Mouse (Mus musculus) hindbrain, embryonic 11.5 days (tissue): ENCODE results near the gene Slc4a1ap. TPM values are rescaled to one million over a fixed set of nuclear protein-coding genes. Genes with fewer than 3 reads are reported as not detected.
"Not testable (repeated sequence)": the region's sequence is repeated elsewhere in the genome, so short reads cannot be mapped to it uniquely, and the experiment has no call there.

Source experiments
- ATAC-seq: fragments of 200-750 bp; cut with Nextera tagmentation; 2 replicates; pipeline ENCODE4 v1.8.0; 2017; ENCODE audit warnings: mild to moderate bottlenecking, moderate TSS enrichment, moderate library complexity; ENCODE audit not compliant: low FRiP score
- DNase-seq: peaks from one replicate; pipeline ENCODE4 v3.0.0-alpha.2; 2015; ENCODE audit warnings: low spot score
- H3K27ac ChIP-seq: fragments of 300-500 bp; sonication (generic); 2 replicates; pipeline ENCODE4 v1.5.1; 2014; ENCODE audit warnings: mild to moderate bottlenecking, low read depth, low read length
- H3K27me3 ChIP-seq: fragments of 300-500 bp; sonication (generic); 2 replicates; pipeline ENCODE4 v1.6.1; 2014; ENCODE audit warnings: mild to moderate bottlenecking, low read length, moderate library complexity, mixed read lengths; ENCODE audit not compliant: control insufficient read depth, insufficient read depth
- H3K36me3 ChIP-seq: fragments of 300-500 bp; sonication (generic); 2 replicates; pipeline ENCODE4 v1.6.1; 2014; ENCODE audit warnings: mild to moderate bottlenecking, low read length, moderate library complexity, mixed read lengths; ENCODE audit not compliant: control insufficient read depth, insufficient read depth
- H3K4me1 ChIP-seq: fragments of 300-500 bp; sonication (generic); replicated peaks from 2 replicates; pipeline ENCODE4 v1.6.1; 2014; ENCODE audit warnings: low read length, mixed read lengths; ENCODE audit not compliant: control insufficient read depth, insufficient read depth
- H3K4me2 ChIP-seq: fragments of 300-500 bp; sonication (generic); replicated peaks from 2 replicates; pipeline ENCODE4 v1.6.1; 2014; ENCODE audit warnings: mild to moderate bottlenecking, low read depth, low read length
- H3K4me3 ChIP-seq: fragments of 300-500 bp; sonication (generic); 2 replicates; pipeline ENCODE4 v1.5.1; 2014; ENCODE audit warnings: low read depth, low read length
- H3K9ac ChIP-seq: fragments of 300-500 bp; sonication (generic); 2 replicates; pipeline ENCODE4 v1.6.1; 2014; ENCODE audit warnings: low read depth, low read length
- H3K9me3 ChIP-seq: fragments of 300-500 bp; sonication (generic); 2 replicates; pipeline ENCODE4 v1.6.1; 2016; ENCODE audit warnings: low read length; ENCODE audit not compliant: control insufficient read depth
- WGBS: fragments of 180-500 bp; shearing (Covaris S2); extraction: QIAGEN DNeasy Blood & Tissue Kit; methylation state at CpG from one replicate; pipeline ENCODE4 v1.1.7; 2014; 5-methylcytosine and 5-hydroxymethylcytosine counted together
- polyA plus RNA-seq: library from polyadenylated mRNA; unstranded; fragments of >200 nt; fragmentation: Nextera tagmentation; extraction: Ambion mirVana; gene quantifications from 2 replicates; pipeline ENCODE4 v1.2.1, GENCODE M21; 2014

Gene Slc4a1ap
- polyA plus RNA-seq, 1 experiment from 2014 or later, result 34.9 TPM

DNA sequence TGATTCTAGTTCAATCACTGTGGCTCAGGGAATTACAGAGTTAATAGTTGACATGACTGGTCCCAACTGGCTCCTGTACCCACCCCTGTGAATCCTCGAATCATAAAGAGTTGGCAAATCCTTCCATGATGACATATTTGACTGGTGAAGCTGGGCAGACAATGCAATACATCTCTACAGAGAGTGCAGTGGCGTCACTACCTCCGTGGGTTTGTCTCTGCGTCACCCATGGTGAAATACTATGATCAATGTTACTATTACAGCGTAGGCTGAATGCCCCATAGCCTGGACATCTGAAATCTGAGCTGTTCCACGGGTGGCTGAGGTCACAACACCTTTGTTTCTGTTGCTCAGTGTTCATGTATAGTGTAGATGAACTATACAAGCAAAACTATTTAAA is 54.5 kb downstream of the Slc4a1ap start:
- H3K36me3 ChIP-seq, result no peaks in the 10 kb centered on the region
- H3K9me3 ChIP-seq, result no peaks in the 10 kb centered on the region
- no peak overlapping the region for H3K9ac ChIP-seq
- DNase-seq (no peak), ATAC-seq (no peak)
- H3K4me3 ChIP-seq, result no peak overlapping the region
- H3K4me2 ChIP-seq, result no peak overlapping the region
- no peak overlapping the region for H3K27ac ChIP-seq
- no peaks in the 10 kb centered on the region for H3K4me1 ChIP-seq
- no peaks in the 10 kb centered on the region for H3K27me3 ChIP-seq
- WGBS, result 76% methylated on average over 6 of the region's 6 CpGs

GRCm38 (mm10) chr5:31581932-31582331 is 55.1 kb downstream of the Slc4a1ap start:
- H3K9me3 ChIP-seq, result no peaks in the 10 kb centered on the region
- H3K27me3 ChIP-seq, result no peaks in the 10 kb centered on the region
- H3K9ac ChIP-seq, result no peak overlapping the region
- H3K27ac ChIP-seq, result no peak overlapping the region
- H3K4me1 ChIP-seq, result no peaks in the 10 kb centered on the region
- H3K4me2 ChIP-seq, result no peak overlapping the region
- no peaks in the 10 kb centered on the region for H3K36me3 ChIP-seq
- no peak for DNase-seq
- 82% methylated on average over 3 of the region's 3 CpGs for WGBS
- no peak for ATAC-seq
- no peak overlapping the region for H3K4me3 ChIP-seq

- no peak overlapping the region for H3K27ac ChIP-seq
- no peaks in the 10 kb centered on the region for H3K36me3 ChIP-seq
- H3K4me3 ChIP-seq, result no peak overlapping the region
- WGBS, result 76% methylated on average over 2 of the region's 2 CpGs
- H3K27me3 ChIP-seq, result no peaks in the 10 kb centered on the region
- ATAC-seq (no peak), DNase-seq (no peak)
- H3K4me2 ChIP-seq, result no peak overlapping the region
- no peak overlapping the region for H3K9ac ChIP-seq
- H3K4me1 ChIP-seq, result no peaks in the 10 kb centered on the region
- H3K9me3 ChIP-seq, result no peaks in the 10 kb centered on the region
Observed at GRCm38 (mm10) chr5:31583261-31583660, 56.5 kb downstream of the Slc4a1ap start.

DNA sequence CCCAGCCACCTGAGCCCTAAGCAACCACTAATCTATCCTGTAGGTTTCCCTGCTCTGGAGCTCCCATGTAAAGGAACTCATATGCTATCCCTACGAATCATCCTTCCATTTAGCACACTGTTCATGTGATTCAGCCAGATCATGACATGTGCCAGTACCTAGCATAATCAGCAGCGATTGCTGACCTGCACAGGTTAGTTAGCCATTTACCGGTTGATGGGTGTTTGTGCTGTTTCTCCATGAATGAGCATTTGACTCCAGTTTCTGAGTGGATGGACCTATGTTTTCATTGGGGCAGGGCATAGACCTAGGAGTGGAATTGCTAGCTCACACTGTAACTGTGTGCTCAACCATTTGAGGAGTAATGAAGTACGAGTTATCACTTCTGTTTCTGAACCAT is 58.7 kb downstream of the Slc4a1ap start:
- H3K27ac ChIP-seq, result no peak overlapping the region
- H3K9ac ChIP-seq, result no peak overlapping the region
- H3K27me3 ChIP-seq, result no peaks in the 10 kb centered on the region
- no peaks in the 10 kb centered on the region for H3K9me3 ChIP-seq
- H3K36me3 ChIP-seq, result no peaks in the 10 kb centered on the region
- H3K4me3 ChIP-seq, result no peak overlapping the region
- H3K4me2 ChIP-seq, result no peak overlapping the region
- WGBS, result 92% methylated on average over 4 of the region's 4 CpGs
- no peak for ATAC-seq
- DNase-seq, result no peak
- no peaks in the 10 kb centered on the region for H3K4me1 ChIP-seq

GRCm38 (mm10) chr5:31588016-31588415 is 61.2 kb downstream of the Slc4a1ap start:
- no peaks in the 10 kb centered on the region for H3K27me3 ChIP-seq
- H3K4me2 ChIP-seq, result no peak overlapping the region
- H3K4me3 ChIP-seq, result no peak overlapping the region
- no peak overlapping the region for H3K9ac ChIP-seq
- H3K4me1 ChIP-seq, result no peaks in the 10 kb centered on the region
- H3K9me3 ChIP-seq, result no peaks in the 10 kb centered on the region
- 57% methylated on average over 2 of the region's 2 CpGs for WGBS
- ATAC-seq, result no peak
- H3K27ac ChIP-seq, result no peak overlapping the region
- no peak for DNase-seq
- H3K36me3 ChIP-seq, result no peaks in the 10 kb centered on the region

GRCm38 (mm10) chr5:31588672-31589071 is 61.9 kb downstream of the Slc4a1ap start:
- H3K4me1 ChIP-seq, H3K9me3 ChIP-seq, H3K27me3 ChIP-seq, DNase-seq, H3K9ac ChIP-seq, H3K27ac ChIP-seq, H3K4me3 ChIP-seq, H3K36me3 ChIP-seq, H3K4me2 ChIP-seq, ATAC-seq: not testable (repeated sequence)
- WGBS, result 83% methylated on average over 8 of the region's 8 CpGs

DNA sequence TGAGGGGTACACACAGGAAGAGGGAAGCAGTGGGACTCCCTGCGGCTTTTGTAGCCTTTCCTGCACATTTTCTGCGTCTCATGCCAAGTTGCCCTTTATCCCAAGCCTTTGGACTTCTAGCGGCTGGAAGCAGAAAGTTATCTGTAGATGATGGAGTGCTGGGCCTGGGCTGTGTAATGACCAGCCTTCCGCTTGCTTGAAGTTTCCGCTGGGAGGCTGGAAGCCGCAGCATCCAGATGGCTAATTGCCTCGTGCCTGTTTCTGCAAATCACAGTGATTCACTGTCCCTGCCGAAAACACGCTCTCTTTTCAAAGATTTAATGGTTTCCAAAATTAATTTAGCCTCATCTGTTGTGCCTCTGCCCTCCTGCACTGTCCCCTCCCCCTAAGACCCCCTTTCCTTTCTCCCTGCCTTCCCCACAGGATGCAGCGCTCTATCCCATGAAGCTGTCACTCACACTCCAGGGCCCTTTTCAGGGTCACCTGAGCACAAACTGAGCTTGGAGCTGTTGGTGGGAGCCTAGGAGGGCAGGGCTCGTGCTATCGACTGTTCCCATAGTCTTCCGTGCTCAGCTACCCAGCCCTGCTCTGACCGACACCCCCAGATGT is 63.0 kb downstream of the Slc4a1ap start:
- WGBS, result 76% methylated on average over 14 of the region's 14 CpGs

GRCm38 (mm10) chr5:31591122-31591521 is 64.3 kb downstream of the Slc4a1ap start:
- Histone ChIP-seq H3K9ac (no peak overlapping the region), H3K4me1 (no peaks in the 10 kb centered on the region), H3K36me3 (no peaks in the 10 kb centered on the region), H3K9me3 (no peaks in the 10 kb centered on the region), H3K4me2 (no peak overlapping the region), H3K27me3 (no peaks in the 10 kb centered on the region), H3K27ac (no peak overlapping the region), H3K4me3 (no peak overlapping the region)
- ATAC-seq (no peak), DNase-seq (no peak)
- 91% methylated on average over 7 of the region's 7 CpGs for WGBS

More for the DNA sequence above, 63.0 kb downstream of the Slc4a1ap start:
- Histone ChIP-seq H3K27ac (no peak overlapping the region), H3K9ac (no peak overlapping the region), H3K36me3 (no peaks in the 10 kb centered on the region), H3K4me1 (no peaks in the 10 kb centered on the region), H3K4me3 (no peak overlapping the region), H3K4me2 (no peak overlapping the region), H3K9me3 (no peaks in the 10 kb centered on the region), H3K27me3 (no peaks in the 10 kb centered on the region)
- ATAC-seq (no peak), DNase-seq (no peak)

DNA sequence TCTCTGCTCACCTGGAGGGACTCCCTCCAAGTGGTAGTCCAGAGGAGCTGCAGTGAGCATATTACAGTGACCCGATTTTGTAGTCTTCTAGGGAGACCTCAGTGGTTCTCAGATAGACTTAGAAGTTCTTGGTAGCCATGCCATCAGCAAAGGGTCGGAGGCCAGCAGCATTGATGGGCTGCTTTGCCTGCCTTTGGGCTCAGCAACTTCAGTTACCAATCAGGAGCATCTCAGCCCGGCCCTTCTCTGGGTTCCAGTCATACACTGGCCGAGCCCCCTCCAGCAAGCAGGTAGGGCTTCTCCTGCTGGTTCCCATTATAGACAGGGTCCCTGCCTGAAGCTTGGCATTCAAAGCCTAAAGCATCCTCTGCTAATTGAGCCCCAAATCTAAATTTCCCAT is 69.1 kb downstream of the Slc4a1ap start:
- Histone ChIP-seq H3K4me1 (no peaks in the 10 kb centered on the region), H3K27me3 (no peaks in the 10 kb centered on the region), H3K36me3 (no peaks in the 10 kb centered on the region), H3K9me3 (no peaks in the 10 kb centered on the region), H3K4me2 (no peak overlapping the region), H3K9ac (no peak overlapping the region), H3K27ac (no peak overlapping the region), H3K4me3 (no peak overlapping the region)
- WGBS, result 57% methylated on average over 4 of the region's 4 CpGs
- DNase-seq (no peak), ATAC-seq (no peak)
